Mouse (Mus musculus) CD4-positive, CD25-positive, alpha-beta regulatory T cell, adult 4 months (primary cell): Measurements from ENCODE around the gene Arl4c. TPM values are rescaled to one million over a fixed set of nuclear protein-coding genes. Genes with fewer than 3 reads are reported as not detected.

Experiments
- ATAC-seq: one replicate; pipeline ENCODE4 v1.8.0; 2017
- polyA plus RNA-seq, 2 experiments: library from polyadenylated mRNA; unstranded; fragments of 100-300 nt; shearing (Covaris generic); gene quantifications; one replicate each; pipeline ENCODE4 v1.2.1; 2017

The Arl4c gene
- 10 to 100 TPM; 16.0 to 19.4 TPM for polyA plus RNA-seq

DNA sequence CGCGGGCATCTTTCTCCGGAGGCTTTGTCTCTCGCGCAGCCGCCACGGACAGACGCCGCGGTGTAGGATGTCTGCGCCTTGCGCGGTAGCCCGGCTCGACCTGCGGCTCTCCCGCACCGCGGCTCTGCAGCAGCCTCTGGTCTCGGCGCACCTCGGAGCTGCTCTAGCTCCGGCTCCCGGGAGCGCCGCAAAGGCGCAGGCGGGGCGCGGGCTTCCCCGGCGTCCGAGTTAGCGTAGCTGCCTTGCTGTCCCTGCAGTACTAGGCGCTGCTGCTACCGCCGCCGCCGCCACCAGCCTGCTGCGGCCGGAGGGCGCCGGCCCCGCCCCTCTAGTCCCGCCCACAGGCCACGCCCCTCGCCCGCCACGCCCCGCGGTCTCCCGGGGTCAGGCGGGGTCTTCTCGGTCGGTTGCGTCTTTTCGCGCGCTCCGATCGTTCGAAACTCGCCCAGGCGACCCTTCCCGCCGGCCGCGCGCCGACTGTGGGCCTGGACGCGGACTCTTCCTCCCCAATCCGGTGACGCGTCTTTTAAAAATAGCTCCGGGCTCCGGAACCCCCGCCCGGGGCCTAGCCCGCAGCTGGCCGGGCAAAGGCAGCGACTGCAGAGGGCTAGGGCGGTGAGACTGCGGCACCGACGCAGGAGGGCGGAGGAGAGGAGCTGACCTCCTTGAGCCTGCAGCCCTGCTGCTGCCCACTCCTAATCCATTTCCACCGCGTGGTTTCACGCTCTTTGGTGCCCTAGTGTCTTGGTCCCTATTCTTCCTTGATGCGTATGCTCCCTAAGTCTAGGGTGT is at the start of gene Arl4c:
Gene Arl4c, minus strand, starts transcription at position 352 of the 792 bp plus-strand sequence.
- ATAC-seq: peak; percentile 55

DNA sequence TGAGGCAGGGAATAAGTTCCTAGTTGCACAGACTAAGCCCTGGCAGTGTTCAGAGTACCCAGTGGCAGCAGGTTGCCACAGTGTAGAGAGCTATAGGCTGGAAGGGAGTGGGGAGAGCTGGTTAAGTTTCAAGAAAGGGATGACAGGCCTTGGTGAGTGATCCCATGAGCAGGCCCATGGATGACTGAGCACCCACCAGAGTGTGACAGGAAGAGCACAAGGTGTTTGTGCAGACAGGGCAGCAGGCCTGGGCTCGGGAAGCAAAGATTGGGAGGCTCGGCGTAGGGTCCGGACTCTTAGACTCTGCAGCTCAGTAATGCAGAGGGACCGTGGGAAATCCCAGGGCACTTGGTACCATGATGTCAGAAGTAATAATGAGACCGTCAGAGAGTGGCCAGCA is 49.3 kb upstream of the Arl4c start:
- ATAC-seq: no peak

- no peak for ATAC-seq
These were observed 48.6 kb upstream of the Arl4c start for GRCm38 (mm10) chr1:88750576-88750975.

GRCm38 (mm10) chr1:88750126-88750525 is 48.1 kb upstream of the Arl4c start:
- ATAC-seq: no peak

DNA sequence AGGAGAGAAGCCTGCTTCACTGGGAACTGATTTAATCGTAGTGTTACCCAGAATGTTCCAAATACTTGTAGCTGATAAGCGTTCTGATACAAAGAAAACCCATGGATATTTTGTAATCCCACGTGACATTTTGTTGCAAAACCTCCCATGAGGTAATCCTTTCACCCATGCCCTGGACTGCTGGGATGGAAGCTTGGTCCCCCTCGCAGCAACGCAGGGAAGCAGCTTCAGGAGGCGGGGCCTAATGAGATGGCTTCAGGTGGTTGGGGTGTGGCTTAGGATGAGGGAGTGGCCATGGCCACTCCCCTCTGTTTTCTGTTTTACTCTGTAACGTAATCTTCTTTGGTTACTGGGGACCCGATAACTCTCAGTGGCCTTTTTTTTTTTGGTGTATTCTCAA is 47.1 kb upstream of the Arl4c start:
- no peak for ATAC-seq

DNA sequence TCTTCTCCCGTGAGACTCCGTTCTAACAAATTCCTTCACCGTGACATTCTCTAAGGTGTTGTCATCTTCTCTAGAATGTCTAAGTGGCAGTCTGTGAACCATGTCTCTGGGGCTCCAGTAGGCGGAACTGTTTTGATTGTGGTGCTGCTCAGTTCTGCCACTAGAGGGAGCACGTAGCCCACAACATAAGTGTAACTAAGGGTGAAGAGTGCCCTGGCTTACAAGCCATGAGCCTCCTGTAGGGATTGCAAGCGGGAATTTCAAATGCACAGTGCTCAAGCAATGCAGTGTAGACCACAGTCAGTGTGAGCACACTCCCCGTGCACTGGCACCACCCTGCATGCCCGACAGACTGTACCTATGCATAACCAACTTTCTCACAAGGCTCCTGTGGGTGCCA is 43.2 kb upstream of the Arl4c start:
- peak; percentile 89 for ATAC-seq

GRCm38 (mm10) chr1:88744261-88744660 is 42.2 kb upstream of the Arl4c start:
- ATAC-seq: no peak

GRCm38 (mm10) chr1:88742372-88742771 is 40.4 kb upstream of the Arl4c start:
- ATAC-seq: peak; percentile 69

DNA sequence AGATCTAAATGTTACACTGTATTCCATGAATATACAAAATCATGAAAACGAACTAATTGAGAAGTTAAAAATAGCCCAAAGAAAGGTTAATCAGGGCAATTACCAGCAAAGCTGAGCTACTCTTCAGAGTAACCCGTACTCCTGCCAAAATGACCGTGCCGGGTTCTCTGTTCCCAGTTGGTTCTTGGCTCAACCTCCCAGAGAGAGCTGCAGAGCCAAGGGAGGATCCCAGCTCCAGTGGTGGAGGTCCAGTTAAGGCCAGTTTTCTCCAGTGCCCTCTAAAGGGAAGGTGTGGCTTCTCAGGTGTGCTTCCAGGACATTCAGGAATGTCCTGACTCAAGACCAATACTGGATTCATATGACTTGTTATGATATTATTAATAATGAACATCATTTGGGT is 37.5 kb upstream of the Arl4c start:
- no peak for ATAC-seq

GRCm38 (mm10) chr1:88738931-88739330 is 36.9 kb upstream of the Arl4c start:
- ATAC-seq: no peak

DNA sequence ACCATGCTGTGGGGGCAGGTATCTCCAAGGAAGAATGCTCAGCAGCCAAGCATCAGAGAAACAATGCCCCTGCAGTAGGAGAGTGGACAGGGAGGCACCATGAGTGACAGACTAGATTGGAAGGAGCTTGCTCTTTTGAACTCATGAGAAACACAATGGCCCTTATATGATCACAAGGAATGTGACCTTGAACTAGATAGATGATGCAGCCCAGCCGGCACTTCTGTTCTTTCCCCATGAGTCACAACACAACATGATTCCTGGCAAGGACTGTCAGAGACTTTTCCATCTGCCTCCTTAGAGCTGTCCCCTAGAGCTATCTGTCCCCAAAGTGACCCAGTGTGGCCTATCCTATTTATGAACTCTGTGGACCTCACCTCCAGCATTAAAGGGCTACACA is 27.5 kb upstream of the Arl4c start:
- no peak for ATAC-seq

GRCm38 (mm10) chr1:88727369-88727768 is 25.3 kb upstream of the Arl4c start:
- no peak for ATAC-seq

DNA sequence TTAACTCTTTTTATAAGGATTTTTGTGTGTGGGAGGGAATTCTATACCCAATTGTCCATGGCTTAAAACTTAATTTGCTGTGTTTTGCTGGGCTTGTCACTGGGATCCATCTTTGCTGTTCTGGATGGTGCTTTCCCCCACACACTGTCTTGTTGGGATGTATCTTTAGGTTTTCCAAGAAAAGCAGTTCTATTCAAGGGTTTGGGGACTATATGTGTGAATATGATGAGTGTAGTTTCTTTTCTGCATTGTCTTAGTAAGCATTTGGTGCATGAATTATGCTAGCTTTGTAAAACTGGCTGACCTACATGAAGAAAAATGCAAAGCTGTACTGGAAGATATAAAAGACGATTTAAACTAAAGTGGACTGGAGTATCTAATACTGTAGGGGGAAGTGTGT is 23.7 kb upstream of the Arl4c start:
- no peak for ATAC-seq

- ATAC-seq: peak; percentile 75
These were observed 18.7 kb upstream of the Arl4c start for GRCm38 (mm10) chr1:88720626-88721229.

- ATAC-seq: no peak
These were observed 16.5 kb upstream of the Arl4c start for GRCm38 (mm10) chr1:88718563-88718962.

DNA sequence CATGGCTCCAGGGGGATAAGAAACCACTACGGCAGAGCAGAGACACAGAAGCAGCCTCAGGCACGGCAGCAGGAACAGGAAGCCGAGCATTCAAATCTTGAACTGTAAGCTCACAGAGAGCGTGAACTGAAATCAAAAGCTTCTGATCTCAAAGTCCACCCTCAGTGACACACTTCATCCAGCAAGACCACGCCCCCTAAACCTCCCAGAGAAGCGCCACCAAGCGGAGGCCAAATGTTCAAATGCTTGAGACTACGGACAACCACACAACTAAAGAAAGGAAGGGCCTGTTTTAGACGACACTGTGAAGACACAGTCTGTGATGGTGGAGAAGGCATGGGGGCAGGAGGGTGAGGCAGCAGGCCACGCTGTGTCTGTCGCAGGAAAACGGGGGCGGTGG is 15.7 kb upstream of the Arl4c start:
- ATAC-seq: no peak

GRCm38 (mm10) chr1:88712011-88712410 is 10.0 kb upstream of the Arl4c start:
- no peak for ATAC-seq

GRCm38 (mm10) chr1:88708646-88709305 is 6.8 kb upstream of the Arl4c start:
- ATAC-seq: peak; percentile 82

DNA sequence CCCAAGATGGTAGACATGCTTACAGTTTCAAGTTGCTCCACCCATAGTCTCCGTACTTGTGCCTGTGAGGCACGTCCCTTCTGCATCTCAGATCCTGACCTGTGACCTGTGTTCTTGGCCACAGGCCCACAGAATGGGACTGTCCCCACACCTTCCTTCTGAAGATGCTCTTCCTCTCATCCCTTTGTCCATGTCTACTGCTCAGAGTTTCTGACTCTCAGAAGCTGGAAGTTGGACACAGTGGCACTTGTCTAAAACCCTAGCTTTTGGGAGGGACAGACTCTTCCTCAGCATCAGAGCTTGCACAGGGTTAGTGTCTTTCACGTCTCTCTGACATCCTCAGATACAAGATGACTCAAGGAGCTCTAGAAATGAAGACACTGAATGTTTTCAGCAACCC is 6.2 kb upstream of the Arl4c start:
- ATAC-seq: peak; percentile 15

DNA sequence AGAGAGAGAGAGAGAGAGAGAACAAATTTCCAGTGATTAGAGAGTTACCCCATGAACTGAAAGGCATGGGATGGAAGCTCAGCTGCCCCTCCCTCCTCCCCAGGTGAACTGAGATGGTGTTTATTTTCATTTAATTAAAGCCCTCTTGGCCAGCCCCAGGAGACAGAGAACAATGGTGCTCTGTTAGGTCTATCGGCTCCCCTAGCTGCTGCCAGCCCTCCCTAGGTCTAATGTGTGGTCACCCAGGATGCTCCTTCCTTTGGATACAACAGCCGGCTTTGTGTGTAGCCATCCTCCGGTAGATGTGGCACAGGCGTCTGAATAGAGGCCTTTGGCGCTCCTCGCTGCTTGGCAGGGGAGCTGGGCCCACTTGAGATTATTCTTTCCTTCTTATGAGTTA is 5.5 kb upstream of the Arl4c start:
- ATAC-seq: no peak

GRCm38 (mm10) chr1:88705799-88706198 is 3.8 kb upstream of the Arl4c start:
- peak; percentile 33 for ATAC-seq

DNA sequence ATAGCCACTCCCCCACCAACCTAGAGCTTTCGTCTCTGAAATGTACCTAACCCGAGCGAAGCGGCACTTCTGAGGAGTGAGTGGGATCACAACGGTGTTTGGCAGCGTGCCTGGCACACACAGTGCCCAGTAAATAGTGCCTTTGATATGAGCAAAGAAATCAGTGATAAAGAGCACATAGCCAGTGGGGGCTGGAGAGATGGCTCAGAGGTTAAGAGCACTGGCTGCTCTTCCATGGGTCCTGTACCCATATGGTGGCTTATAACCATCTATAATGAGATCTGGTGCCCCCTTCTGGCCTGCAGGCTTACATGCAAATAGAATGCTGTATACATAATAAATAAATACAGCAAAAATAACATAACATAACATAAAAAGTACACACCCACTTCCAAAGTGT is 3.0 kb upstream of the Arl4c start:
- peak; percentile 35 for ATAC-seq

DNA sequence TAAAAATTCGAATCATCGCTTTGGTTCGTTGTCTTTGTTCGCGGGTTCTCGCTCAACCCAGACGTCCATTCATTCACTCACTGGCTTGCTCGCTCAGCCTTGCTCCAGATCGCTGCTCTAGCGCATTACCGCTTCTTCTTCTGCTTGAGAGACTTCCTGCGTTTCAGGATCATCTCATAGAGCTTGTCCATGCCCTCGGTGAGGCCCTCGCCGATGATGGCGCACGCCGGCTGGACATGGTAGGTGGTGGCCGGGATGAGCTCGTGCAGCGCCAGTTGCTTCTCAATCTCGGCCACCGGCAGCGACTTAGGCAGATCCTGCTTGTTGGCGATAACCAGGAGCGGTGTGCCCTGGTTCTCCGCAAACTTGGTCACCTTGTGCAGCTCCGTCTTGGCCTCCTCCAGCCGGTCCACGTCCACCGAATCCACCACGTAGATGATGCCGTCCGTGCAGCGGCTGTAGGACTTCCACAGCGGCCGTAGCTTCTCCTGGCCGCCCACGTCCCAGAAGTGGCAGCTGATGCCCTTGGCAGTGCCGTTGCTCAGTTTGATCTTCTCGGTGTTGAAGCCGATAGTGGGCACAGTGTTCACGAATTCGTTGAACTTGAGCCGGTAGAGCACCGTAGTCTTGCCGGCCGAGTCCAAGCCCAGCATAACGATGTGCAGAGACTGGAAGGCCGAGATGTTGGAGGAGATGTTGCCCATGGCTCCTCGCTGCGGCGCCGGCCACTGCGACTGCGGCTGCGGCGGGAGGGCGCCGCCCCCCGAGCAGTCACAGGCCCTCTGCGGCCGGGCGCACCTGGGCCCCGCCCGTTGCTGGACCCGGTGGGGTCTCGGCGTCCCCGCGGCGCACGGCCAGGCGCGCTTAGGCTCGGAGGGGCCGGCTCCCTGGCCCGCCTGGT is 810 bp downstream of the Arl4c start:
- ATAC-seq: peak; percentile 2
